Mouse (Mus musculus): ENCODE measurements at regions not wholly inside any gene's neighbourhood (a gene's known extent, or its start where the extent isn't known, plus 50 kb on each side); places are given as distances from the start of the nearest gene placed in this dataset.

GRCm38 (mm10) chr4:80002738-80003635, 830.9 kb upstream of the Tyrp1 start:
- peak; percentile 100 for ATAC-seq
- Histone ChIP-seq H3K4me3 (replicated peaks; ENCODE audit: low read length) (no peak overlapping the region), H3K9ac (replicated peaks; ENCODE audit: low read depth, low read length) (no peak overlapping the region), H3K9me3 (ENCODE audit: control insufficient read depth, low read length) (no peaks in the 10 kb centered on the region), H3K27me3 (replicated peaks; ENCODE audit: control insufficient read depth, insufficient read depth, low read length) (no peaks in the 10 kb centered on the region), H3K4me1 (replicated peaks; ENCODE audit: control insufficient read depth, insufficient read depth, low read length) (no peaks in the 10 kb centered on the region), H3K4me2 (ENCODE audit: low read length) (no peak overlapping the region), H3K36me3 (ENCODE audit: control insufficient read depth, insufficient read depth) (no peaks in the 10 kb centered on the region), H3K27ac (ENCODE audit: low read length) (no peak overlapping the region)
- 82% methylated on average over 14 of the region's 14 CpGs for WGBS

- Histone ChIP-seq H3K4me3 (replicated peaks; ENCODE audit: low read length) (no peak overlapping the region), H3K27ac (ENCODE audit: low read length) (no peak overlapping the region), H3K27me3 (replicated peaks; ENCODE audit: control insufficient read depth, insufficient read depth, low read length) (no peaks in the 10 kb centered on the region), H3K4me2 (ENCODE audit: low read length) (no peak overlapping the region), H3K9ac (replicated peaks; ENCODE audit: low read depth, low read length) (no peak overlapping the region), H3K9me3 (ENCODE audit: control insufficient read depth, low read length) (no peaks in the 10 kb centered on the region), H3K36me3 (ENCODE audit: control insufficient read depth, insufficient read depth) (no peaks in the 10 kb centered on the region), H3K4me1 (replicated peaks; ENCODE audit: control insufficient read depth, insufficient read depth, low read length) (no peaks in the 10 kb centered on the region)
- 89% methylated on average over 13 of the region's 13 CpGs for WGBS
- ATAC-seq = peak; percentile 89
Observed at GRCm38 (mm10) chr4:80003636-80004365, 830.1 kb upstream of the Tyrp1 start.

GRCm38 (mm10) chr4:80004366-80004700, 829.6 kb upstream of the Tyrp1 start:
- Histone ChIP-seq H3K36me3 (ENCODE audit: control insufficient read depth, insufficient read depth) (no peaks in the 10 kb centered on the region), H3K27ac (ENCODE audit: low read length) (no peak overlapping the region), H3K27me3 (replicated peaks; ENCODE audit: control insufficient read depth, insufficient read depth, low read length) (no peaks in the 10 kb centered on the region), H3K9me3 (ENCODE audit: control insufficient read depth, low read length) (no peaks in the 10 kb centered on the region), H3K9ac (replicated peaks; ENCODE audit: low read depth, low read length) (no peak overlapping the region), H3K4me3 (replicated peaks; ENCODE audit: low read length) (no peak overlapping the region), H3K4me2 (ENCODE audit: low read length) (no peak overlapping the region), H3K4me1 (replicated peaks; ENCODE audit: control insufficient read depth, insufficient read depth, low read length) (no peaks in the 10 kb centered on the region)
- no peak for ATAC-seq
- WGBS = 94% methylated on average over 4 of the region's 4 CpGs

- Histone ChIP-seq H3K4me1 (replicated peaks; ENCODE audit: control insufficient read depth, insufficient read depth, low read length) (no peaks in the 10 kb centered on the region), H3K4me2 (ENCODE audit: low read length) (no peak overlapping the region), H3K36me3 (ENCODE audit: control insufficient read depth, insufficient read depth) (no peaks in the 10 kb centered on the region), H3K27ac (ENCODE audit: low read length) (no peak overlapping the region), H3K27me3 (replicated peaks; ENCODE audit: control insufficient read depth, insufficient read depth, low read length) (no peaks in the 10 kb centered on the region), H3K4me3 (replicated peaks; ENCODE audit: low read length) (no peak overlapping the region), H3K9me3 (ENCODE audit: control insufficient read depth, low read length) (no peaks in the 10 kb centered on the region), H3K9ac (replicated peaks; ENCODE audit: low read depth, low read length) (no peak overlapping the region)
- 95% methylated on average over 4 of the region's 4 CpGs for WGBS
- no peak for ATAC-seq
Observed at GRCm38 (mm10) chr4:80004788-80005187, 829.1 kb upstream of the Tyrp1 start.

DNA sequence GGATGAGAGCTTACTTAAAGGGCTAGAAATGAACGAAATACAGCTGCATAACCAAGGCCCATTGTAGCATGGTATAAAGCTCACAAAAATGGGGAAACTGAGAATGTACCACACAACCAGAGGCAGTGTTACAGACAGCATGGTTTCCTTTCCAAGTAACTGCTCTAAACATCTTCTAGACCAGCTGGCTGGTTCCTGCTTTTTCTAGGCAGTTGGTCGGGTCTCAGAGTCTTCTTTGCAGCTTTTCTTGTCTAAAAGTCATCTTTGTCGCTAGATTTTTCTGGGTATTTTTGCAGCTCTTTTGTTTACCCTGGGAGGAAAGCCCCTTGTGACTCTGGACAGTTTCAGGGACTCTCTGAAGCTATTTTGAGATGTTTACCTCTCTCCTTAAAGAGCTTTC, 806.0 kb upstream of the Tyrp1 start:
- Histone ChIP-seq H3K27ac (ENCODE audit: low read length) (no peak overlapping the region), H3K4me2 (ENCODE audit: low read length) (no peak overlapping the region), H3K4me1 (replicated peaks; ENCODE audit: control insufficient read depth, insufficient read depth, low read length) (no peaks in the 10 kb centered on the region), H3K9ac (replicated peaks; ENCODE audit: low read depth, low read length) (no peak overlapping the region), H3K27me3 (replicated peaks; ENCODE audit: control insufficient read depth, insufficient read depth, low read length) (no peaks in the 10 kb centered on the region), H3K36me3 (ENCODE audit: control insufficient read depth, insufficient read depth) (no peaks in the 10 kb centered on the region), H3K9me3 (ENCODE audit: control insufficient read depth, low read length) (no peaks in the 10 kb centered on the region), H3K4me3 (replicated peaks; ENCODE audit: low read length) (no peak overlapping the region)
- ATAC-seq = no peak
- 64% methylated on average over 3 of the region's 3 CpGs for WGBS

- Histone ChIP-seq H3K36me3 (ENCODE audit: control insufficient read depth, insufficient read depth) (no peaks in the 10 kb centered on the region), H3K27ac (ENCODE audit: low read length) (no peak overlapping the region; the same call in 1 of the 2 replicates), H3K9me3 (ENCODE audit: control insufficient read depth, low read length) (no peaks in the 10 kb centered on the region), H3K27me3 (replicated peaks; ENCODE audit: control insufficient read depth, insufficient read depth, low read length) (no peaks in the 10 kb centered on the region), H3K9ac (replicated peaks; ENCODE audit: low read depth, low read length) (no peak overlapping the region), H3K4me3 (replicated peaks; ENCODE audit: low read length) (no peak overlapping the region), H3K4me2 (ENCODE audit: low read length) (no peak overlapping the region), H3K4me1 (replicated peaks; ENCODE audit: control insufficient read depth, insufficient read depth, low read length) (no peaks in the 10 kb centered on the region)
- peak; percentile 97 for ATAC-seq
- WGBS = 59% methylated on average over 6 of the region's 6 CpGs
Observed at GRCm38 (mm10) chr4:80047956-80048355, 786.0 kb upstream of the Tyrp1 start.

Measured in forebrain, embryonic 16.5 days (tissue).